Comparison of ENCODE assay signal across 29 mouse cellular contexts in the genomic region with DNA sequence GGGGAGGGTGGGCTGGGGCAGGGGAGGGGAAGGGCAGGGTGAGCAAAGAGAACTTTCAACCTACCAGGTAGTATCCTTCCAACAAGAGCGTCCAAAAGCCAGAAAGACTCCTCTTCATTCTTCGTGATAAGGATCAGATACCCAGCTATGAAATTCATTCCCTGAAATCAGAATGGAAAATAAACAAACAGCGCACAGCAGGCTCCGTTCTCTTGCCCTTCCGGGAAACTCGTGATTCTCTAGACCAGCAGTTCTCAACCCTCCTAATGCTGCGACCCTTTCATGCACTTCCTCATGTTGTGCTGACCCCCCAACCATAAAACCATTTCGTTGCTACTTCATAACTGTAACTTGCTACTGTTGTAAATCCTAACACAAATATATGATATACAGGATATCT.
"Had no signal": no experiment of that assay in that cellular context is flagged by ENCODE, and none has a peak within 500 bp of the region (broad histone marks: within the 10 kb centered on the region; RNA-seq: fewer than 3 reads in every experiment).

No protein-coding gene starts in this region.

- H3K4me2 ChIP-seq: limb, embryonic 12.5 days; limb, embryonic 13.5 days; limb, embryonic 15.5 days; liver, embryonic 11.5 days; liver, embryonic 12.5 days; liver, embryonic 13.5 days; liver, embryonic 15.5 days; lung, embryonic 14.5 days; lung, embryonic 15.5 days; midbrain, embryonic 11.5 days; midbrain, embryonic 12.5 days; midbrain, embryonic 13.5 days; midbrain, embryonic 15.5 days; neural tube, embryonic 12.5 days; neural tube, embryonic 13.5 days had no signal

- H3K36me3 ChIP-seq: liver, embryonic 15.5 days; lung, embryonic 15.5 days; midbrain, embryonic 15.5 days; neural tube, embryonic 12.5 days had no signal

- H3K27me3 ChIP-seq: limb, embryonic 12.5 days; limb, embryonic 13.5 days; limb, embryonic 15.5 days; liver, embryonic 12.5 days; liver, embryonic 13.5 days; liver, embryonic 15.5 days; lung, embryonic 15.5 days; midbrain, embryonic 12.5 days; midbrain, embryonic 13.5 days; midbrain, embryonic 15.5 days; neural tube, embryonic 12.5 days; neural tube, embryonic 13.5 days had no signal

- H3K4me3 ChIP-seq: left cerebral cortex, adult 2 months; limb, embryonic 10.5 days; limb, embryonic 12.5 days; limb, embryonic 13.5 days; limb, embryonic 15.5 days; liver, embryonic 12.5 days; liver, embryonic 13.5 days; liver, embryonic 15.5 days; lung, embryonic 15.5 days; megakaryocyte, embryonic 14.5 days; midbrain, embryonic 10.5 days; midbrain, embryonic 12.5 days; midbrain, embryonic 13.5 days; midbrain, embryonic 15.5 days; neural tube, embryonic 12.5 days; neural tube, embryonic 13.5 days had no signal

- H3K27ac ChIP-seq: left cerebral cortex, adult 2 months; limb, embryonic 10.5 days; limb, embryonic 12.5 days; limb, embryonic 13.5 days; limb, embryonic 15.5 days; liver, embryonic 12.5 days; liver, embryonic 13.5 days; liver, embryonic 14.5 days; liver, embryonic 15.5 days; lung, embryonic 15.5 days; macrophage; midbrain, embryonic 10.5 days; midbrain, embryonic 12.5 days; midbrain, embryonic 13.5 days; midbrain, embryonic 15.5 days; neural tube, embryonic 12.5 days; neural tube, embryonic 13.5 days had no signal

- H3K9ac ChIP-seq: limb, embryonic 12.5 days; limb, embryonic 13.5 days; limb, embryonic 15.5 days; liver, embryonic 12.5 days; liver, embryonic 13.5 days; liver, embryonic 14.5 days; liver, embryonic 15.5 days; liver, postnatal 0 days; lung, embryonic 14.5 days; lung, embryonic 15.5 days; midbrain, embryonic 12.5 days; midbrain, embryonic 13.5 days; midbrain, embryonic 15.5 days; neural tube, embryonic 12.5 days; neural tube, embryonic 13.5 days had no signal

- H3K9me3 ChIP-seq: limb, embryonic 10.5 days; limb, embryonic 12.5 days; limb, embryonic 13.5 days; limb, embryonic 15.5 days; liver, embryonic 12.5 days; liver, embryonic 13.5 days; liver, embryonic 15.5 days; lung, embryonic 15.5 days; megakaryocyte, embryonic 14.5 days; midbrain, embryonic 10.5 days; midbrain, embryonic 12.5 days; midbrain, embryonic 13.5 days; midbrain, embryonic 15.5 days; neural tube, embryonic 12.5 days; neural tube, embryonic 13.5 days had no signal

- H3K4me1 ChIP-seq: limb, embryonic 10.5 days; limb, embryonic 12.5 days; limb, embryonic 13.5 days; limb, embryonic 15.5 days; lung, embryonic 15.5 days; midbrain, embryonic 10.5 days; midbrain, embryonic 12.5 days; midbrain, embryonic 13.5 days; midbrain, embryonic 15.5 days; neural tube, embryonic 12.5 days; neural tube, embryonic 13.5 days had no signal

- ATAC-seq: liver, embryonic 12.5 days; liver, postnatal 0 days; lung, postnatal 0 days; midbrain, embryonic 13.5 days; midbrain, embryonic 15.5 days; midbrain, embryonic 16.5 days had no signal

- DNase-seq: left cerebral cortex, postnatal 4 days; liver; liver, embryonic 13.5 days; liver, postnatal 0 days; lung, adult 2 months; lung, embryonic 14.5 days; lung, postnatal 10 days; midbrain, embryonic 14.5 days had no signal
